Mouse (Mus musculus) brain, adult 2 months (tissue): ENCODE results near the gene Uox.

ENCODE experiments used
- DNase-seq: peaks from one replicate; pipeline ENCODE4 v3.0.0; 2011; ENCODE audit warnings: low read depth, low spot score

The Uox gene

GRCm38 (mm10) chr3:146621966-146622365 is 51.7 kb downstream of the Uox start:
- DNase-seq, result peak; percentile 88

- peak; percentile 75 for DNase-seq
Measured at GRCm38 (mm10) chr3:146625766-146626165, 55.5 kb downstream of the Uox start.

GRCm38 (mm10) chr3:146628227-146628982 is 58.2 kb downstream of the Uox start:
- no peak for DNase-seq

GRCm38 (mm10) chr3:146632506-146632905 is 62.3 kb downstream of the Uox start:
- no peak for DNase-seq

GRCm38 (mm10) chr3:146641818-146642427 is 71.7 kb downstream of the Uox start:
- peak; percentile 41 for DNase-seq

GRCm38 (mm10) chr3:146649311-146649894 is 79.2 kb downstream of the Uox start:
- no peak for DNase-seq

- DNase-seq, result no peak
Measured at GRCm38 (mm10) chr3:146650716-146651115, 80.5 kb downstream of the Uox start.

- no peak for DNase-seq
Measured at GRCm38 (mm10) chr3:146651217-146651616, 81.0 kb downstream of the Uox start, which contains the start of gene 4930503B20Rik. Gene 4930503B20Rik (minus strand): TSS chr3:146651317.

GRCm38 (mm10) chr3:146652431-146652830 is 82.2 kb downstream of the Uox start:
- DNase-seq, result no peak

- DNase-seq, result no peak
Measured at GRCm38 (mm10) chr3:146653692-146654091, 83.5 kb downstream of the Uox start.

GRCm38 (mm10) chr3:146655111-146655577 is 84.9 kb downstream of the Uox start:
- peak; percentile 19 for DNase-seq

GRCm38 (mm10) chr3:146657433-146657832 is 87.2 kb downstream of the Uox start:
- peak; percentile 63 for DNase-seq

GRCm38 (mm10) chr3:146658061-146658639 is 87.9 kb downstream of the Uox start:
- peak; percentile 52 for DNase-seq

GRCm38 (mm10) chr3:146659321-146659720 is 89.1 kb downstream of the Uox start:
- peak; percentile 69 for DNase-seq

- DNase-seq, result peak; percentile 61
Measured at GRCm38 (mm10) chr3:146661001-146661400, 90.8 kb downstream of the Uox start.

GRCm38 (mm10) chr3:146661907-146662306 is 91.7 kb downstream of the Uox start:
- DNase-seq, result no peak

- no peak for DNase-seq
Measured at GRCm38 (mm10) chr3:146671121-146671520, 100.9 kb downstream of the Uox start.

- no peak for DNase-seq
Measured at GRCm38 (mm10) chr3:146675101-146675500, 104.9 kb downstream of the Uox start.

GRCm38 (mm10) chr3:146676193-146676592 is 106.0 kb downstream of the Uox start:
- no peak for DNase-seq

- DNase-seq, result no peak
Measured at GRCm38 (mm10) chr3:146679646-146680045, 109.4 kb downstream of the Uox start.

GRCm38 (mm10) chr3:146680625-146681024 is 110.4 kb downstream of the Uox start:
- no peak for DNase-seq

- peak; percentile 30 for DNase-seq
Measured at GRCm38 (mm10) chr3:146681696-146682095, 111.5 kb downstream of the Uox start.
